Mouse (Mus musculus) left cerebral cortex, postnatal 10 days (tissue): ENCODE results near the gene Foxd1. TPM values are rescaled to one million over a fixed set of nuclear protein-coding genes. Genes with fewer than 3 reads are reported as not detected.
A peak's percentile ranks its signal among the peaks of the same experiment; 100 is the strongest.

Experiments
- DNase-seq, 2 experiments: peaks; one replicate each; pipeline ENCODE4 v3.0.0; 2021 to 2022; ENCODE audit warnings: low spot score in 2 of 2, mixed read lengths in 1 of 2; ENCODE audit errors: extremely low spot score in 1 of 2
- intact Hi-C: fragments of 180-260 bp; cut with DNase I; formaldehyde crosslinking; loops from one replicate; pipeline ENCODE4 v1.15.1; 2025
- total RNA-seq, 2 experiments: library from RNA; stranded (reverse); gene quantifications; 2 replicates each; pipeline ENCODE4 v1.2.3; 2021

Gene Foxd1
- total RNA-seq, 2 experiments from 2014 or later = 1.1 to 1.6 TPM

DNA sequence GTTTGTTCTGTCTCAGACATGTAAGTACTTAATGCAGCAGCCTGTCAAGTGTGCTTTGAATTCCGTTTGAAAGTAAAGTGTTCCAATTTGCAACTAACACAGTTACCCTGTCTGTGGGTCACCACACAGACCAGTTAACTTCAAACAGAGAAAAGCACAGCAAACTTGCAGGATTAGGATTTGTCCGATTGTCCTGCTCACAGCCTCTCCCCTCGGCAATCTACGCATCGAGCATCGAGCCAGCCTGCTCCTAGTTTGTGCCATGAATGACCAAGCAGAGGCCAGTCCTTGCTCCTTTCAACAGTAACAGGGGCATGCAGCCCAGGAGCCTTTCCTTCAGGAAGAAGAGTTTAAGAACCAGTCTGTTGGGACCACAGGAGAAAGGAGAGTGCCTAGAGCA is 15.0 kb downstream of the Foxd1 start:
- no peak for DNase-seq
- intact Hi-C loops = no loop called here

DNA sequence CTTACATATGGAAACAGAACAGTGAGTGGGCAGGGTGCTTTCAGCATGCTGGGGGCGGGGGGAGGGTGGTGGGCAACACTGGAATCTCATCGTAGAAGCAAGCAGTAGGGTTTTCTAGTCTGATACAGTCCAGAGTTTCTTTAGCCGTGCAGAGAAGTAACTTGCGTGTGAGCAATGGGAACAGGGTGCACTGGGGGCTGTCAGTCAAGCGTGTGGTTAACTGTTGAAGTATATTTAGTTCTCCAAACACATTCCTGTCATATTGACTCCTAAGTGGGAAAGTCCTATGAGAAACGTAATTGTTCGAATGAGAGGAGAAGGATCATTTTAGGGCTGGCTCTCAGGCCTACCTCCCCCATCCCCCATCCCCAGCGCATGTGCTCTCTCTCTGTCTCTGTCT is 20.5 kb downstream of the Foxd1 start:
- DNase-seq = no peak
- intact Hi-C loops = no loop called here

DNA sequence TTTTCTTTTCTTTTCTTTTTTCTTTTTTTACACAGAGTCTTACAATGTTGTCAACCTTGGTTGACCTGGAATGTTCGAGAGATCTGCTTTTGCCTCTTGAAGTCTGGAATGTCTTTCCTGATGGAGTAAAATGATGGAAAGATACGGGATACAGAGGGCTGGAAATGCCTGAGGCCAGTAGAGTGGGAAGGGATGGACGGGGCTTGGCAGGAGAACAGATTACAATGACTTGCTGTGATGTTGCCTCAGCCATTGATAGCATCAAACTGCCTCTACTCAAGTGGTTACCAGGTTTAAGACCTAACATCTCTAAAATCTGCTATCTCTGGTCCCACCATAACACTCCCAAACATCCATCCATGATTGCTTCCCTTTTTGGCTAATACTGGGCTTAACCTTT is 20.9 kb downstream of the Foxd1 start:
- DNase-seq = no peak
- intact Hi-C loops = no loop called here

DNA sequence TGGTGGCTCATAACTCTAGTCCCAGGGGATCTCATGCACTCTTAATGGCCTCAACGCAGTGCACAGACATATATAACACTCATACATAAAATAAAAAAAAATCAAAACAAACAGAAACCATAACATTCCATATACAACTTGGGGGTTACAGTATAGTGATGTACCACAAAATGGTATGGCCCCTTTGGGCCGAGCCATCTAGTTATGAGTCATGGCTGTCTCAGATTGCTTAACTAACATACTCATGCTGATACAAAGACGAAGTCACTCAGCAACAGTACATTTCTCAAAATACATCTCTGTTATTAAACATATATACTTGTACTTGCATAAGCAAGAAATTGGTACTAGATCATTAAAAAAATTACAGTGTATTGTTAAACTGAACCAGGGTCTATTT is 23.7 kb downstream of the Foxd1 start:
- no peak for DNase-seq
- intact Hi-C loops = no loop called here

DNA sequence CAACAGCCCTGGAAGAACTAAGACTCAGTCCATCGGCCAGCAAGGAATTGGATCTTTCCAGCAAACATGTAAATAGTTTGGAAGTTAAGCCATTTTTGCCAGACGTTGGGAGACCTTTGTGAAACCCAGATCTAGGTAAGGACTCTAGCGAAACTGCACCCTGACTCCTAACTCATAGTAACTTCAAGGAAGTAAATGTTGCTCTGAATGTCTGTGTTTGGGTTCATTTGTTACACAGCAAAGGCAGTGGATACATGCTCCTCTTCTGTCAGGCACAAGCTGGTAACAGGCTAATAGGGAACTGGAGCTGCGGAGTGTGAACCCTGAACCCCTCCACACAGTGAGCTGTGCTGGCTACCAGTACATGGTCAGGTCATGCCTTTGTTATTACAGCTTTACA is 28.7 kb downstream of the Foxd1 start:
- DNase-seq = no peak
- intact Hi-C loops = no loop called here

DNA sequence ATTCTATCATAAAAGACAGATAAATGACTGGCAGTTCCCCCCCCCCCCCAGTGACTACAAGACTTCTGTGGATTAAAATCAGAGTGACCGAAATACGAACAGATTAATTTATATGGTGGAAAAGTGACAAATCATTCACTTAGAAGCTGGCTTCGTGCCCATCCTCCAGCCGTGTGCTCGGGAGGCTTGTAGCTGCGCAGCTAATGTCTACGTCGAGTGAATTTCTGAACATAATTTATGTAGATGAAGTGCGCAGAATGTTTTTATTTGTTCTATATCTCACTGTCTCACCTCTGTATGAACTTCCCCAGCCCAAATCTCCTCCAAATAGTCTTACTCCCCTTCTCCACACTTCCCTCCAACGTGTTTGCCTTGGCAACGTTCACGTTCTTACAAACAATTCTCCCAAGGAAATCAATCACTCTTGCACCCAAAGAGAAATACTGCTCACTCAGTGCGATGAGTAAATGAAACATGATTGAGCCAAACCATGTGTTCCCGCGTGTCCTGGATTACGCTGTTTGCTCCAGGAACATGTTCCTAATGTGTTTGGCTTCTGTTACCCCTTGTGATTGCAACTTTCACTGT is 30.0 kb downstream of the Foxd1 start:
- DNase-seq = no peak
- intact Hi-C loops = no loop called here

DNA sequence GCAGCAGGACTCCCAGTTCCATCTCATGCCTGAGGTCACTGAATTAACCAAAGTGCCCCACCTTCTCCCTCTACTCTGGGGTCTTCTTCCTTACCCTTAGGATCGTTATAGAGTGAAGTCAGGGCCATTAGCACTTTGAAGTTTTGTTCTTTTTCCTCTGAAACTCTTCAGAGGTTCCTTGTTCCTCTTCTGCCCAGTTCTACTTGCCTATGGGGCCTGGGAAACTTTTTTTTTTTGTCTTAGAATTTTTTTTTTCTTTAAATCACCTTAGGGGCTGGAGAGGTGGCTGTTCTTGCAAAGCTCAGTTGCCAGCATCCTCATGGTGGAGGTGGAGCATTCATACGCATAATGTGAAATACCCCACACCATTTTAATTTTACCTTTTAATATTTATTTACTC is 31.8 kb downstream of the Foxd1 start:
- intact Hi-C loops = no loop called here
- no peak for DNase-seq

DNA sequence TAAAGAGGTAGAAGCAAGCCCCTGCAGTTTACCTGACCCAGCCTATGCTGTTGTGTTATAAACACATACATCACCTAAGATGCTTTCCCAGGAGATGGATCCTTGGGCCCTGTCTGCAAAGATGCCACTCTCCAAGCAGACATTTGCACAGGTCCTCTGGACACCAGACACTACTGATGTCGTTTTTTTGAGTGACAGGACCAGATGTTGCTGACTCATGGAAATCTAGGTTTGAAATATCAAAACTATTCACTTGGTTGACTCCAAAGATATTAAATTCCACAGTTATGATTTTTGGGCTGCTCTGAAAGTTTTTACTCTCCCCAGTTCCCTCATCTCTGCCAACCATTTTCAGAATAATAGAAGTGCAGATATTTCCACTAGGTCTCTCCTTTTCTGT is 35.0 kb downstream of the Foxd1 start:
- intact Hi-C loops = no loop called here
- no peak for DNase-seq

DNA sequence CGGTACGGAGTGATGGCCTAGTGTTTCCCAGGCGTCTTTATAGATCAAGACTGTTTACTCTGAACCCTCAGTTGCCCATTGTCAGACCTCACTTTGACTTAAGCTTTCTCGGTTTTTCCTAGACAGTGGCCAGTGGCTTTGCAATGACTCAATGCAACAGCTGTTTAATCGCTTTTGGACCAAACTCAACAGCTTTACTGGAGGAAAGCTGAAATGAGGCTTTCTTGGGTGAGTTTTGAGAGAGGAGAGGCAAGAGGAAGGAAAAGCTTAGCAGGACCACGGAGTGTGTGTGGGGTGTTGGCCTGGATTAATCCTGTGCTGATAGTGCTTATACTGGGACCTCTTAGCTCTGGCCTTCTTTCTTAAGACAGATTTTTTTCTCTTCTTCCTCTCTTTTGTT is 36.3 kb downstream of the Foxd1 start:
- DNase-seq = no peak
- intact Hi-C loops = no loop called here

DNA sequence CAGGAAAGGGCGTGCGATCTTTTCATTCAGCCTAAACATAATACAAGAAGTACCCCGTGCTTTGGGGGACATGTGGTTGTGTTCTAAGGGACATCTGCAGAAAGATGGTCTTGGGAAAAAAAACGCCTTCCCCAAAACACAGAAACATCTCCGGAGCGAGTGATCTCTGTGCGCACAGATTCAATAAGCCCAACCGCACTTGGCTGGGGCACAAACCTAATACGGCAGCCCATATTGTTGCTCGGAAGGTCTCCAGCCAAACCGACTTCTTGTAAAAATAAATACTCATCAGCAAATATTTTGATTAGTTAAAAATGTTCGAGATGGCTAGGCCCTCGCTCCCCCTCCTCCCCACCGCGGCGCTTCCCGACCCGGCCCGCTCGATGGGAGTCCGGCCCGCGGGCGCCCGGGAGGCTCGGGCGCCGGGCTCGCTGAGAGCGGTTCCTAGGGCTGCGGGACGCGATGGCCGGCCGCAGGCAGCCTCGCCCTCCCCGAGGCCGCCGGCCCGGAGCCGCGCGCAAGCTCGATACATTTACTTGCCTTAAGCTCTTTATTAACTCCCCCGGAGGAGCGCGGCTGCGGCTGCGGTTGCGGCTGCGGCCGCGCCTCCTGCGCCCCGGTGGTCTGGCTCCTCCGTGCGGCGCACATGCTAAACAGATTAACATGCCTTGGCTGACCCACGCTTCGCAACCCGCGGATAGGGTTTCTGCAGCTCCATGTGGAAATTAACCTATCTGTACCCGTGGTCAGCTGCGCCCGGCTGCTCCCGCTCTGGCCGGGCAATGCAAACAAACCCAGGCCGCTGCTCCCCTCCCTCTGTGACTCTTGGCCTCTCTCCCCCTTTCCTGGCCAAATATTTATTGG is 37.0 kb downstream of the Foxd1 start:
- intact Hi-C loops = no loop called here
- DNase-seq = peak in 1 of 2 experiments; percentile 67

DNA sequence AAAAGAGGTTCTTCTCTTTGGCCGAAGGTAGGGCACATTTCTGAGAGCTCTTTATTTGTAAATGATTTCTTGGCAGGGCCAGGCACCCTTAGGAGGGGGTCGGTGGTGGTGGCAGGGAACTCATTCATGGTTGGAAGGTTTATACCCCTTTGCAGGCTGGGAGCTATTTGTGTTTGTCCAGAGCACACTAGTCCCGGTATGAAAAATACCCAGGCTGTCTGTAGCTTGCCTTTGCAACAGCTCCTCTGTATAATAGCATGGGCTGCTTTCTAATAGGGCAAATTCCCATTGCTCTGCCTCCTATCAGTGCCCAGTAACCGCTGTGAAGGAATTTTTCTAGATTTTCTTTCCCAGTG is 37.6 kb downstream of the Foxd1 start:
- no peak for DNase-seq

DNA sequence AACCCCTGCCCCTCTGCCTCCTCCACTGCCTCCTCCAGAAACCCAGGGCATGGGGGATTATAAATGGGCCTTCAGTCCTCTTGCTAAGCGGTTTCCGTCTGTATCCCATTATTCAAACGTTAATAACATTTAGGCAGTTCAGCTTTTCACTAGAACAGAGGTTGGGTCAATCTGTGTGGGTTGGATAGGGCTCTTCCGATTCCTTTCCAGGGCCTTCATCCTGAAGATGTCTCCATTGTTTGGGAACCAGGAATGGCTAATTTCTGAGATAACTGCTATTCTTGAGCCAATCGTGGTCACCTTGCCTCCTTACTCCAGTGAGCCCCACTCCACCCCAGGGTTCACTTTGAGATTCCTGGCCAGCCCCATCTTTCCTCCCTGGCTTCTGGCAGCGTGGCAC is 38.0 kb downstream of the Foxd1 start:
- intact Hi-C loops = no loop called here
- DNase-seq = no peak

More for the DNA sequence above, 37.6 kb downstream of the Foxd1 start:
- intact Hi-C loops = no loop called here

DNA sequence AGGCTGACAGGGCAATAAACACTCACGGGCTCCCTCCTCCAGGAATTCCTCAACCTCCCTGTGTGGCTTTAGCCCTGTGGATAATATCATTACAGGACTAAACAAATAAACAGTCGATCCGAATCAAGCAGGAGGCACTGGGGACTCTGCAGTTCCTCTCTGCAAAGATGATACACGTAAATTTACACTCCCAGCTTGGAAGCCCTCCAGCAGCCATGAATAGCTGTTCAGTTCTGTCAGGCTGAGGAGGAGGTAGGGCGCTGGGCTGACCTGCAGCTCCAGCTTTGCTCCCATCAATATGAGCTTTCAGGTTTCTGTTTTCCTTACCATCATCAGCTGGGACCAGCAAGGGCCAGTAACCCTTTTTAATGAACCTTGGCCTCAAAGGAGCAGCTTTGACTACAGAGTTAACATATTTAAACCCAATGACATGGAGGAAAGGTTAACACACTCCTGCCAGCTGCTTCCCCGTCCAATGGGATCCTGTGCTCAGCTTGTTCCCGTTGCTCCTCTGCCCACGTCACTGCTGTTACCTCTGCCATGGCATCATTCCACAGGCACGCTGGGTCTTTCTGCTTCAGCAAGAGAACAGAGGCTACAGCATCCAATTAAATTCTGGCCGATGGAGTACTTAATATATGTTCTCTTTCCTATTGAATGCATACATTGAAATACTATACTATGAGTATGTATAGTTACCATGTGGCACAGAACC is 39.5 kb downstream of the Foxd1 start:
- peak in 1 of 2 experiments; percentile 67 for DNase-seq

More for the DNA sequence above, 39.5 kb downstream of the Foxd1 start:
- intact Hi-C loops = no loop called here

Other genes with a start within 250 kb of the Foxd1 start
- gene Arhgef28, start 147.8 kb upstream of the Foxd1 start, total RNA-seq = 10 to 100 TPM; 52.0 to 54.8 TPM
- 10 to 100 TPM; 20.9 to 21.5 TPM for gene Utp15, start 91.2 kb upstream of the Foxd1 start, total RNA-seq
- gene Ankra2, start 91.2 kb upstream of the Foxd1 start, total RNA-seq = 10 to 100 TPM; 62.1 to 62.4 TPM
- gene Gm21976, start 74.4 kb upstream of the Foxd1 start, total RNA-seq = not detected
- 100 to 1,000 TPM; 219 to 230 TPM for gene Btf3, start 37.2 kb upstream of the Foxd1 start, total RNA-seq
- not detected for gene Gm10320, start 137.8 kb downstream of the Foxd1 start, total RNA-seq